Mouse (Mus musculus): ENCODE measurements at regions not wholly inside any gene's neighbourhood (a gene's known extent, or its start where the extent isn't known, plus 50 kb on each side); places are given as distances from the start of the nearest gene placed in this dataset.

GRCm38 (mm10) chr9:113524307-113524706 lies 183.8 kb downstream of the Pdcd6ip start:
- TF ChIP-seq CTCF (IDR thresholded peaks at IDR 0.05; ENCODE audit: borderline replicate concordance, extremely low read depth, insufficient read depth, insufficient read length) (no peak), POLR2A (IDR thresholded peaks at IDR 0.05; ENCODE audit: borderline replicate concordance, extremely low read depth, insufficient read depth, insufficient read length, poor library complexity, severe bottlenecking) (no peak)
